Mouse (Mus musculus) lung, embryonic 16.5 days (tissue): ENCODE results near the gene Cltc. TPM values are rescaled to one million over a fixed set of nuclear protein-coding genes. Genes with fewer than 3 reads are reported as not detected.
A peak's percentile ranks its signal among the peaks of the same experiment; 100 is the strongest.

Experiments used
- ATAC-seq: fragments of 200-750 bp; cut with Nextera tagmentation; 2 replicates; pipeline ENCODE4 v1.8.0; 2017; ENCODE audit warnings: low read depth, mild to moderate bottlenecking, moderate library complexity
- H3K27ac ChIP-seq: fragments of 300-500 bp; sonication (generic); 2 replicates; pipeline ENCODE4 v1.5.1; 2014; ENCODE audit warnings: mild to moderate bottlenecking, control low read depth, low read length
- H3K27me3 ChIP-seq: fragments of 300-500 bp; sonication (generic); 2 replicates; pipeline ENCODE4 v1.6.1; 2014; ENCODE audit warnings: low read depth, low read length, mixed read lengths; ENCODE audit not compliant: control insufficient read depth, insufficient read depth
- H3K36me3 ChIP-seq: fragments of 300-500 bp; sonication (generic); 2 replicates; pipeline ENCODE4 v1.6.1; 2014; ENCODE audit warnings: low read length; ENCODE audit not compliant: control insufficient read depth, insufficient read depth
- H3K4me1 ChIP-seq: fragments of 300-500 bp; sonication (generic); replicated peaks from 2 replicates; pipeline ENCODE4 v1.6.1; 2014; ENCODE audit warnings: low read length, mixed read lengths; ENCODE audit not compliant: control insufficient read depth, insufficient read depth
- H3K4me2 ChIP-seq: fragments of 300-500 bp; sonication (generic); 2 replicates; pipeline ENCODE4 v1.6.1; 2014; ENCODE audit warnings: low read depth, low read length, control low read depth
- H3K4me3 ChIP-seq: fragments of 300-500 bp; sonication (generic); 2 replicates; pipeline ENCODE4 v1.5.1; 2014; ENCODE audit warnings: mild to moderate bottlenecking, low read length, control low read depth
- H3K9ac ChIP-seq: fragments of 300-500 bp; sonication (generic); 2 replicates; pipeline ENCODE4 v1.6.1; 2014; ENCODE audit warnings: low read length, control low read depth
- H3K9me3 ChIP-seq: fragments of 300-500 bp; sonication (generic); 2 replicates; pipeline ENCODE4 v1.6.1; 2016; ENCODE audit warnings: low read length; ENCODE audit not compliant: control insufficient read depth
- WGBS: fragments of 180-500 bp; shearing (Covaris S2); extraction: QIAGEN DNeasy Blood & Tissue Kit; methylation state at CpG from one replicate; pipeline ENCODE4 v1.1.7; 2014; 5-methylcytosine and 5-hydroxymethylcytosine counted together
- polyA plus RNA-seq: library from polyadenylated mRNA; unstranded; fragments of >200 nt; fragmentation: Nextera tagmentation; extraction: Ambion mirVana; gene quantifications from 2 replicates; pipeline ENCODE4 v1.2.1, GENCODE M21; 2015

The Cltc gene
- polyA plus RNA-seq, 1 experiment from 2014 or later, result 134 TPM

- Histone ChIP-seq H3K4me2 (no peak overlapping the region), H3K4me1 (no peaks in the 10 kb centered on the region), H3K36me3 (peaks cover 31% of the 10 kb centered on the region), H3K9me3 (no peaks in the 10 kb centered on the region), H3K9ac (no peak overlapping the region), H3K27ac (no peak overlapping the region), H3K27me3 (no peaks in the 10 kb centered on the region), H3K4me3 (no peak overlapping the region)
- no peak for ATAC-seq
- 85% methylated on average over 2 of the region's 2 CpGs for WGBS
Measured at GRCm38 (mm10) chr11:86692546-86692945, 64.8 kb downstream of the Cltc start.

- Histone ChIP-seq H3K36me3 (peaks cover 27% of the 10 kb centered on the region), H3K9me3 (no peaks in the 10 kb centered on the region), H3K27ac (no peak overlapping the region), H3K9ac (no peak overlapping the region), H3K4me1 (no peaks in the 10 kb centered on the region), H3K27me3 (no peaks in the 10 kb centered on the region), H3K4me3 (no peak overlapping the region), H3K4me2 (no peak overlapping the region)
- WGBS, result 97% methylated on average over 2 of the region's 2 CpGs
- ATAC-seq, result no peak
Measured at GRCm38 (mm10) chr11:86691956-86692355, 65.4 kb downstream of the Cltc start.

DNA sequence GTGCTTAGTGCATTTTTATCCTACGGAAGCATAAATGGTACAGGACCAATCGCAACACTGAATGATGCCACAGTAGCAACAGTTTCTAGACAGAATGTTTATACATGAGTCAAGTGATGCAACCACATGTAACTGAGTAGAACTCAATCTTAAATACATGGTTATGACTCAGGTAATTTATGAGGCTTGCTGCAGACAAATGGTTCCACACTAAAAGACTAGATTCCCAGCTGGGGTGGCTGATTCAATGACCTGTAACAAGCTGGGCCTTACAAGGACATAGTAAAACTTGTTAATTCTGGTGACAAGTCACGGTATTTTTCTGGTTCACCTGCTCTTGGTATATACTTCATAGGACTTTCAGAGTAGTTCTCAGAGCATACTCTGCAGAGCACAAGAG is 65.9 kb downstream of the Cltc start:
- ATAC-seq, result no peak
- no peak overlapping the region for H3K9ac ChIP-seq
- 91% methylated on average over 3 of the region's 3 CpGs for WGBS
- H3K36me3 ChIP-seq, result peaks cover 26% of the 10 kb centered on the region
- H3K27me3 ChIP-seq, result no peaks in the 10 kb centered on the region
- no peaks in the 10 kb centered on the region for H3K4me1 ChIP-seq
- no peak overlapping the region for H3K4me3 ChIP-seq
- no peaks in the 10 kb centered on the region for H3K9me3 ChIP-seq
- no peak overlapping the region for H3K27ac ChIP-seq
- H3K4me2 ChIP-seq, result no peak overlapping the region

- WGBS, result 83% methylated on average over 3 of the region's 3 CpGs
- H3K9me3 ChIP-seq, result no peaks in the 10 kb centered on the region
- H3K4me3 ChIP-seq, result no peak overlapping the region
- no peak overlapping the region for H3K27ac ChIP-seq
- no peaks in the 10 kb centered on the region for H3K27me3 ChIP-seq
- no peak overlapping the region for H3K9ac ChIP-seq
- peaks cover 2% of the 10 kb centered on the region for H3K4me1 ChIP-seq
- H3K4me2 ChIP-seq, result no peak overlapping the region
- no peak for ATAC-seq
- H3K36me3 ChIP-seq, result peaks cover 24% of the 10 kb centered on the region
Measured at GRCm38 (mm10) chr11:86690383-86690782, 67.0 kb downstream of the Cltc start.

DNA sequence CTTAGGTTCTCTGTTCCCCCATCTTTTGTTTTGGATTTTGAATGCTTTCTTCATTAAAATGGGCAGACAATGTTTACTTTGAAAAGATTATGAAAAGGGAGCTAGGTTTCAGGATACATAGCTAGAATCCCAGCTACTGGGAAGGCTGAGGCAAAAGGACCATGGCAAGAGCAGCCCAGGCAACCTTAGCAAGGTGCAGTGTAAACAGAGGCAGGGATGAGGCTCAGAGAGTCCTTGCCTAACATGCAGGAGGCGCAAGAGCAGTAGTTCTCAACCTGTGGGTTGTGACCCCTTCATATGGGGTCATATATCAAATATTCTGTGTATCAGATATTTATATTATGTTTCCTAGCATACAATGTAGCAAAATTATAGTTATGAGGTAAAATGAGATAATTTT is 72.0 kb downstream of the Cltc start:
- H3K9ac ChIP-seq, result peak overlapping the region; percentile 86; the same call in 1 of the 2 replicates
- ATAC-seq, result no peak
- no peaks in the 10 kb centered on the region for H3K27me3 ChIP-seq
- H3K36me3 ChIP-seq, result peaks cover 5% of the 10 kb centered on the region; the same call in 1 of the 2 replicates
- H3K27ac ChIP-seq, result no peak overlapping the region
- peak overlapping the region; percentile 80; the same call in 1 of the 2 replicates for H3K4me3 ChIP-seq
- no peaks in the 10 kb centered on the region for H3K9me3 ChIP-seq
- 79% methylated on average over 1 of the region's 1 CpGs for WGBS
- H3K4me1 ChIP-seq, result peaks cover 19% of the 10 kb centered on the region
- H3K4me2 ChIP-seq, result peak overlapping the region; percentile 67

DNA sequence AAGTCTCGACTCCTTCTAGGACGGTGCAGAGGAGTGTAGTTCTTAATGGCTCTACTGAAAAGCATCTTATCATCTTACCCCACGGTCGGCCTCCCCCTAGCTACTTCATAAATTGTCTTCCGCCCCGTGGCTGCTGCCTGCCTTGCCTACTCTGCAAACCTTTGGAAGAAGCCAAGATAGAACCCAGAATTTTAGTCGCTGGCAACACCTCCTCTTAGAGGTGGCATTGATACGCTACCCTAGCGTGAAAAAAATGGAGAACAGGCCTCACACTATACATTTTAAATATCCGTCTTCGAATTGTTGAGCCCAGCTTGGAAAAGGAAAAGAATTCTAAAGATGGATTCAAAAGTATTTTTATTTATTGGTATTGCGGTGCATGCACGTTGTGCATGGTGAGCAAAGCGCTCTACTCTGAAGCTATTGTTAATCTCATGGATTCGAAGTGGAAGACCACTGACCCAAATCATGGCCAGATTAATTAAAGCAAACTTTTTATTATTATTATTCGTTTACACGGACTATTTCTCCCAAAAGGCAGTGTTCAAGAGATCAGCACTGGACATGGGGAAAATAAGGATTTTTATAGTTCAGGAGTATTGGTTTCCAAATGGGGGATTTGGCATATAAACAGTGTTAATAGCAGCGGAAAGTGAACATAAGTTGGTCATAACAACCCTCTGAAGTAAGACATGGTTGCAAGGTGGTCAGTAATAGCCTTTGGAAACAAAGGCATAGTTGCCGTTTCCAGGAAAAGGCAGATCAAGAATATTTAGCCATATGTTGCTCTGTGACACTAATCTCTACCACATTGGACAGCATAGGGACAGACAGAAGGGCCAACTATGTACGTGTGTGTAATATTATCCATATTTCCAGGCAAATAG is 73.0 kb downstream of the Cltc start:
- H3K4me1 ChIP-seq, result peaks cover 19% of the 10 kb centered on the region
- H3K9me3 ChIP-seq, result no peaks in the 10 kb centered on the region
- 4% methylated on average over 20 of the region's 20 CpGs for WGBS
- no peaks in the 10 kb centered on the region for H3K27me3 ChIP-seq
- H3K36me3 ChIP-seq, result no peaks in the 10 kb centered on the region
- H3K27ac ChIP-seq, result peak overlapping the region; percentile 89
- H3K4me2 ChIP-seq, result peak overlapping the region; percentile 67
- H3K4me3 ChIP-seq, result peak overlapping the region; percentile 80
- H3K9ac ChIP-seq, result peak overlapping the region; percentile 86
- no peak for ATAC-seq

DNA sequence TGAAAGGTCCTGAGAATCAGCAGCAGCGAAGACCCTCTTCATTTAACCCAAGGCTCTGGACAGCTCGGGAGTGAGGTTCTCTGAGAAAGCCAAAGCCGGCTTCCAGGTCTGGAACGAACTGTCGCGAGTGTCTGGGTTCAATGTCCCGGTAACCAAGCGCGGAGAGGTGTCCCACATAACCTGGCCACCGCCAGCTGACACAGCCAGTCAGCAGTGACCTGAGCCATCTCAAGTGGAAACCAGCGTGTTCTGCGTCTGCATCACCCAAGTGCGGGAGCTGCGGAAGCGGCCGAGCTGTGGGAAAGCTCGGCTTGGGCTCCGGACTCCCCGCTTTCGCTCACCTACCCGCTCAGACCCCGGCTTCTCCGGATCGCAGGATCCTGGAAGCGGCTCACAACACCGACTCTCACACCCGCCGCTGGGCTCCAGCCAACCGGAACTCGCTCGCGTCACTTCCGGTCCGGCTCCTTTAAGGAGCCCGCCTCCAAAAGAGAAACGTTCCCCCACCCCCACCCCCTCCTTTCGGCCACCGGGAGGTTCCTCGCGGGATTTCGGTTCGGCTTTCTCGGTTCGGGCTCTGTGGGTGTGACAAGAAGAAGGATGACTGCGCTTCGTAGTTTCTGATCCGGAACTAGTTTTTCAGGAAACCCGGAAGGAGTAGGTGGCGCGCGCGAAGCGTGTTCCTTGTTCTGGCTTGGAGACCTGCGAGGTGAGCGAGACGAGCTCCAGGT is 73.8 kb downstream of the Cltc start, which contains the start of the genes Vmp1 and Ptrh2:
TSS of gene Vmp1 (minus strand) at position 442 of the 731 bp plus-strand sequence.
TSS of gene Ptrh2 (plus strand) at position 591 of the 731 bp plus-strand sequence.
- H3K9ac ChIP-seq, result peak within 1 kb of the TSS; percentile 86
- H3K4me1 ChIP-seq, result peaks cover 19% of the 10 kb centered on the region
- H3K36me3 ChIP-seq, result no peaks in the 10 kb centered on the region
- H3K4me3 ChIP-seq, result peak within 1 kb of the TSS; percentile 80
- peak within 1 kb of the TSS; percentile 84 for H3K4me2 ChIP-seq
- WGBS, result under 1% methylated on average over 56 of the region's 56 CpGs
- no peaks in the 10 kb centered on the region for H3K27me3 ChIP-seq
- no peaks in the 10 kb centered on the region for H3K9me3 ChIP-seq
- peak; percentile 96 for ATAC-seq
- peak within 1 kb of the TSS; percentile 89 for H3K27ac ChIP-seq

- H3K9me3 ChIP-seq, result no peaks in the 10 kb centered on the region
- no peak for ATAC-seq
- H3K4me3 ChIP-seq, result peak overlapping the region; percentile 80
- H3K4me1 ChIP-seq, result peaks cover 19% of the 10 kb centered on the region
- peak overlapping the region; percentile 86 for H3K9ac ChIP-seq
- H3K4me2 ChIP-seq, result peak overlapping the region; percentile 84
- 27% methylated on average over 7 of the region's 7 CpGs for WGBS
- H3K36me3 ChIP-seq, result no peaks in the 10 kb centered on the region
- H3K27ac ChIP-seq, result peak overlapping the region; percentile 89; the same call in 1 of the 2 replicates
- no peaks in the 10 kb centered on the region for H3K27me3 ChIP-seq
Measured at GRCm38 (mm10) chr11:86682861-86683260, 74.5 kb downstream of the Cltc start.

GRCm38 (mm10) chr11:86681423-86681822 is 75.9 kb downstream of the Cltc start:
- WGBS, result 71% methylated on average over 3 of the region's 3 CpGs
- H3K27ac ChIP-seq, result no peak overlapping the region
- H3K4me2 ChIP-seq, result no peak overlapping the region
- H3K4me3 ChIP-seq, result no peak overlapping the region
- no peak for ATAC-seq
- no peaks in the 10 kb centered on the region for H3K9me3 ChIP-seq
- peaks cover 19% of the 10 kb centered on the region for H3K4me1 ChIP-seq
- H3K9ac ChIP-seq, result no peak overlapping the region
- no peaks in the 10 kb centered on the region for H3K36me3 ChIP-seq
- H3K27me3 ChIP-seq, result no peaks in the 10 kb centered on the region
